Mouse (Mus musculus) fibroblast of lung, adult 2 months (primary cell): ENCODE data around the gene Heyl.
A peak's percentile ranks its signal among the peaks of the same experiment; 100 is the strongest.
"Not testable (repeated sequence)": the region's sequence is repeated elsewhere in the genome, so short reads cannot be mapped to it uniquely, and the experiment has no call there.

ENCODE experiments used
- DNase-seq: peaks from one replicate; pipeline ENCODE4 v3.0.0-alpha.2; 2011; ENCODE audit warnings: low read depth

The Heyl gene

DNA sequence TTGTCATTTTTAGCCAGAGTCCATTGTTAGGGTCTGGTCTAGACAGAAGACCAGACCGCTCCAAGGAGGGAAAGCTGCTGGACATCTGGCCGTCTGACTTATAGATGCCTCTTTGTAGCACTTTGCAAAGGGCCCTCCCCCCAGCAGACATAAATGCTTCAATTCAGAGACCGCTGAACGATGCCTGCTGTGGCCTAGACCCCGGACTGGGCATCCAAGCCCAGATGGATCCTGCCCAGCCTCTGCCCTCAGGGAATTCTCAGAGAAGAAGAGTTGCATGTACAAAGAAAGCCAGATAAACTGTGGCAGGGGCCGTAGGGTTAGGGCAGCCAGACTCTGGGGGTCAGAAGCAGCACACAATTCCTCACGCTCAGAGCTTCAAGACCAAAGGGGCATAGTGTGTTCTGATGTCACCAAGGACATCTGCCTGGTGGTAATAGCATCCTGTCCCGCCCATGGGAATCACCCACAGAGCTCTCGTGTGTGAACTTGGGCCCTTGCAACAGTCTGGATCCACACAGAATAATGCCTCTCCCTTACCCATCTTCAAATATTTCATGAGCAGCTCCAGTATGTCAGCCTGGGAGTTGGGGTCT is 2.6 kb downstream of the Heyl start:
- no peak for DNase-seq

DNA sequence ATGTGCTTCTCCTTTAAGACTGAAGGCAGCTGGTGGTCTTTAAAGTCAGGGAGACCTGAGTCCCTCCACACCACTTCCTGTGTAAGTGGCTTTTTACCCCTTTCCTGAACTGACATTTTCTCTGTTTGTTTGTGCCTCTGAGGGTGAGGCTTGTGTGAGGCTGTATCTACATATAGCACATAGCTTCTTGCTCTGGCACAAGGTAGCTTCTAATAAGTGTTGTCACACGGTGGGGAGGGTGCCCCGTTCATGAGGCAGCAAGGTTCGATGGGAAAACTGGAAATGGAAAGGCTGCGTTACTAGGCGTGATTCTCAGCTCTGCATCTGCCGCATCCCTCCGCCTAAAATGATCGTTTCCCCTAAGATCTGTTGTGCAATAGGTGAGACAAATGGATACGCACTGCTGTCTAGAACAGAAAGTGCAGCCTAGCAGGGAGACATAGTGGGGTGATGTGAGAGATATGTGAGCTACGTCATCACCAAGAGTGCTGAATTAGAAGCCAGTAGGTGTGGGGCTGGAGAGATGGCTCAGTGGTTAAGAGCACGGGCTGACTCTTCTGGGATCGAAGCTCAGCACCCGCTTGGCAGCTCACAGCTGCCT is 3.2 kb downstream of the Heyl start:
- no peak for DNase-seq

DNA sequence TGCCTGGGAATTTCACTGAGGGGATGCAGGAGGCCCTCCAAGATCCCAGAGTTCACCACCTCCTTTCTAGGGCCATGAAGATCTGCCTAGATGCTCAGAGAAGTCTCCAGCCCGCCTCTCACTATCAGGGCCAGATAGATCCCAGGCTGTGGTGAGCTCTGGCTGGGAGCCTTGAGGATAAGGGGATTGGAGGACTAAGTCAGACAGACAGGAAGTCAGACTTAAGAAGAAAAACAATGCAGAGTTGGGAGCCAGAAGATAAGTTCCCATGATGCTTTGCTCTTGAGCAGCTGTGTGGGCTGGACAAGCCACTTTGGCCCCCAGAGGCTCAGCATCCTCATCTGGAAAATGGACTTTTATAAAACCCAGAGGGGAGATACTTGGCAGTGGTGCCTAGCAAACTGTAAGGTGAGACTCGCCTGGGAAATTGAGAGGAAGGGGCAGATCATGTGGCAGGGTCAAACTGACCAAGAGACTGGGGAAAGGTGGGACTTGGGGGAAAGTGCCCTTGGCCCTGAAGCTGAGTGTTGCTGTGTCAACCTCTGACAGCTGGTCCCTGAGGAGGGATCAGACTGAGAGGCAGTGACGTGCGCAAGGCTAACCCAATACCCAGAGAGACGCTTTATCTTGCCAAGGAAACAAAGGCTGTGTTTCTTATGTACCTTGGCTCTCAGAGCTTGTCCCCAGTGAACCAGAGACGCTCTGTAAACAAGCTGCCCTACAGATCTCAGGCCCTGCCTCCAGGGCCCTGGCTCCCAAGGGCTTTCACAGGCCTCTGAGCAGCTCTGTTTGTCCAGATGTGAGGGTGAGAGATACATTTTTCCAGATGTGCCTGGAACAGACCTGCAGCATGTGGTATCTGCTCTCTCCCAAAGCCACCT is 4.3 kb downstream of the Heyl start:
- no peak for DNase-seq

DNA sequence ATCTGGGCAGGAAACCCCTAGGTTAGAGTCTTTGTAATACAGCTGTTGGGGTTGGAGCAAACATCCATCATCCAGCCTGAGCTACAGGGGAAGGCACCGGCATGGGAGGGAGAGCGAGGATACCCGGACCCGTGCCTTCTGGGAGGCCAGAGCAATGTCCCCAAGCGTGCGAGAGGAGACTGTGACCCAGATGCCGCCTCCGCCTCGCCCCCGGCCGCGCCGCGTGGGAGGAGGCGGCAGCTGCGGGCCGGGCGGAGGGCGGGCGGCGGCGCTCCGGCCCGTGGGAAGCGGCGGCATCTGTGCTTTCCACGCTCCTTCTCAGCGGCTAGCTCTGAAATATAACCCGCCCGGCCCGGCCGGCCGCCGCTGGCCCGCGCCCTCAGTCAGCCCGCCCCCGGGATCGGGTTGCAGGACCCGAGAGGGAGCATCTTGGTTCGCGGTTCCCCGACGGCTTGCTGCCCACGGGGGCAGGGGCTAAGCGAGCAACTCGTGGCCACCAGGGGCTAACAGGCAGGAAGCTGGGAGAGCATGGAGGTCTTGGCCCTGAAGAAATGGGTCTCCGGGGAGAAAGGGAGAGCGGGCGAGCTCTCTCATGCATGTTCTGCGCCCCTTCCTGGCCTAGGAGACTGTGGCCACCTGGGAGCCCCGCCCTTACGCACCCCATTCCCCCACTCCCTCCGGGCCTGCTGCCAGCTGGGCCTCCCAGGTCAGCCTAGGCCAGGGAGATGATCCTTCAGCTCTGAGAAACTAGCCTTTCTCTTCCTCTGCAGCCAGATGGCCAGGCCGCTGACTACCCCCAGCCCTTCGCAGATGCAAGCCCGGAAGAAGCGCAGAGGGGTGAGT is 6.2 kb downstream of the Heyl start:
- peak; percentile 74 for DNase-seq

DNA sequence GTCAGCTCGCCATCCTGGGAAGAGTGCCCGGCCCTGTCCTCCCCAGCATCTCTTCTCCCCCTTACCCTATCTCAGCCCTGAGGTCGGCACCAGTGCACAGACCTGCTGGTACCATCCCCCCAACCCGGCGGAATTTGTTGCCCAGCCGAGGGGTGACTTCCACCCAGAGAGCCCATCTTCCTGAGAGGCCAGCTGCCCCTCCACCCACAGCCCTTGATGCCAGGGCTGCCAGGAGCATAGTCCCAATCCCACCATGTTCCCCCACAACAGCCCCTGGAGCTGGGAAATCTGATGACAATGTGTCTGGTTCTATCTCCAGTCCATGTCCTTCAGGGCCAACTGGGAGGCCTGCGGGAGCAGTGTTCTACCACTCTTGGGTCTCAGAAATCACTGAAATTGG is 12.9 kb downstream of the Heyl start:
- DNase-seq = no peak

DNA sequence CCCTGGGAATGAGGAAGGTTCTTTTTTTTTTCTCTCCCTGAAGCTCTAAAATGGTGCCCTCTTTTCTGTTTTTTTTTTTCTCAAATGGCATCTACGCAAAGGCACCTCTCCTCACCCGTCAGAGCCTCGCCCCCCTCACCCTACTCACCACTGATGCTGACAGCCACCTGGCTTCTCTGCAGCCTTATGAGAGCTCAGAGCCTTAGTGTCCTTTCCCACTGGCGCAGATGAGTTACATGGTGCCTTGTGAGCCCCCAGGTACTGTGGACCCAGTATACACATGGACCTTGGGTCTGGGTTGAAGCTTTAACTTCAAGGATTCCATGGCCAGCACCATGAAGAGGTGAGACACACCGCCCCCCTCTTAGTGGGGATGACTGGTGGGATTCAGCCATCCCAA is 13.3 kb downstream of the Heyl start:
- DNase-seq = no peak

DNA sequence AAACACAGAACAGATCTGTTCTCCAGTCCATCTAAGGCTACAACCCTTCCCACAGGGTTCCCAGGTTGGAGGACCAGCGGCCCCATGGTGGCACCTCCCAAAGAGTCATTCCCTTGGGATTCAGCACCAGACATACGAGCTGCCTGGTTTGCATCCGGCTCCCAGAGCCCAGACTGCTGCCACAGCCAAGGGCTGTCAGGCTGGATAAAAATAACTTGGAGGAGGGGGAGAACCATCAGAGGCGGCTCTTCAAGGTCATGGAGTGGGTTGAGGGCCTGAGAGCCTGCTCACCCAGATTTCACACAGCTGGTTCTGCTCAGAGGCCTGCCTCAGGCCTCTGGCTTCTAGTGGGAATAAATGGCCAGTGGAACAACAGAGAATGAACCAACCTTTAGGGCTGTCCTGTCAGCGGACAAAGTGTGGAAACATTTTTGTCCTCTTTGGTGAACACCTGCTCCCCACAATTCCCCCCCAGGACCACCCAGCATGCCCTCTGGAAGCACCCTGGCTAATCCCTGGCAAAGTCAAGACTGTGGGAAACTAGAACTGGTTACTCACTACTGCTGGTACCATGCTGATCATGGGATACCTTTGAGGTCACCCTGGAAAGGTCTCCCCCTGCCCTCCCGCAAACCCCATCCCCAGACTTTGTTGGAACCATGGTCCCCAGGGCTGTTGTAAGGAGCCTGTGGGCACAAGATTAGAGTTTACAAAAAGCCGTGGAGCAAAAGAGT is 14.0 kb downstream of the Heyl start:
- DNase-seq = no peak

DNA sequence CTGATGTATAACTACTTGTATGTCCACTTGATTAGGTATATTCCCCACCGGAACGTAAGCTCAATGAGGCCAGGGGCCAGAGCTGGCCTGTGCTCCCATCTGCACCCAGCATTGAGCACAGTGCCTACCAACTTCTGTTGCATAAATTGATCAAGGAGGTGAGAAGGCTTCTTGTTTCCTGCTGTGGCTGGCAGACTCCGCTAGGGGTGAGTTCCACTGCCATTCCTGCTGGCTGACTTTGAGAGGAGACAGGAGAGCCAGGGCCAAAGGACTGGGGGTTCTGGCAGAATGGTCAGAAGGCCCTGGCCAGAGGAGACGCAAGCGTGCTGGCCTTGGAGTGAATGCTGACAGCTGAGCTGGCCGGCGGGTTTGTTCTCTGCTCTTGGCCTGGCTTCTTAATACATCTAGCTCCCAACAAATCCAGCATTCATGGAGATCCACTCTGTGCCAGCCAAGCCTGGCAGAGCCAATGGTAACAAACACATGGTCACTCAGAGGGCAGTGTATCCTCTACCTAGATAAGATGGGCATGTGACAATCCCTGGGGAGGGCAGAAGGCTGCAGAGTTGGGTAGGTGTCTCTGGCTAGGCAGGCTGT is 15.7 kb downstream of the Heyl start:
- DNase-seq = peak; percentile 88

DNA sequence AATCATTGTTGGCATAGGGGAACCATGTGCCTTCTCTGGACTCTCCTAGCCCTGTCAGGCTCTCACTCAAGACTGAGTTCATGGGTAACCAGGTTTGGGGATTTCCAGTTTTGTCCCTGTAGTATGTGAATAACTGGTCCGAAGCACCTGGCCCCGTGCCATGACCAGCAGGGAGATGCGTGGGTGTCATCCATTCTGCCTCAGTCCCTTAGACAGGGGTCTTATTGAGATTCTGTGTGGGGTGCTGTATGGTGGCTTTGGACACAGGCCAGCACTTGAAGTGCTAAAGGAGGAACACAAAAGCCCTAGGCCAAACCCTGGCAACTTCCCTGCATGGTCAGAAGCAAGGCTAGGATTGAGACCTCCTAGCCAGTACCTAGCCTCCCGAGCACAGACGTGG is 18.9 kb downstream of the Heyl start:
- DNase-seq = no peak

DNA sequence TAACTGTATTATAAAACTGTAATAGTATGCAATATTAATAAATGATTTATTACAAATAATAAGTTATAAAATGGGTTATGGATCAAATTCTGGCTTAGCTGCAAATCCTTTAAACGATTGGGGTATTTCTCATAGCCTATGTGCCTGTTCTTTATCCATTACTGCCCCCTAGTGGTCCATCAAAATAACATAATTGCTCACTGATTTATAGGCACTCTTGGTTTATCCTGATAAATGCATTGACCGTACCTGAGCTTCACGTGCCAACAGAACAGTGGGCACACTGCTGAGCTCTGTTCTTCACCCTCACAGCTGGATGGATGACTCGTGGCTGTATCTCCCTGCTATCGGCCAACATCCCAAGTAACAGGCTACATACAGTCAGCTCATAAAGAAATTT is 21.3 kb downstream of the Heyl start:
- DNase-seq = no peak

DNA sequence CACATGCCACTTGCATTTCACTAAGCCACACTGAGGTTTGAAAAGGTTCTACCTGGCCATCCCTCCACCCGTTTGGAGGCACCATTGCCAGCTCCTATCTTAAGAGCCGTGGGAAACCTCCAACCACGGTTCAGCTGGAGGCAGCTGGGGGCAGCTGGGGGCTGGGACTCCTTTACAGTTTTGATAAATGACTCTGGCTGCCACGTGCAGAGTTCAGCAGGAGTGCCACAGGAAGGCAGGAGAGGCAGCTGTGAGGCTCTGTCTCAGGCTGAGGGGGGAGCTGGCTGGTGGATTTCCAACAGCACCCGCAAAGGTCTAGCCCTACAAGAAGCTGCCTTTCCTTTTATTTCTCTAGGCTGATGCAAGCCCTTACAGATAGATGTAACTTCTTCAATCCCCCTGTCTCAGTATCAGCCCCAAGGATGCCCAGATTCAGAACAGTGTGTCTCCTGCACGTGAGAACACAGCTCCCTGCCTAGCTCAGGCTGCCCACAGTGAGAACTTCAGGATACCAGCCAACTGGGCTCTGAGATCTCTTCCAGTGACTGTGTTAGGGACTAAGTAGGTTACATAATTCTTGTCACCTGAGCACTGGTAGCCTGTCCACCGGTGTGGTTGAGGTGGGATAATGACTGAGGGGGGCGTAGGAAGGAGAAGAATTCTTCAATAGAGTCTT is 26.9 kb downstream of the Heyl start:
- no peak for DNase-seq

DNA sequence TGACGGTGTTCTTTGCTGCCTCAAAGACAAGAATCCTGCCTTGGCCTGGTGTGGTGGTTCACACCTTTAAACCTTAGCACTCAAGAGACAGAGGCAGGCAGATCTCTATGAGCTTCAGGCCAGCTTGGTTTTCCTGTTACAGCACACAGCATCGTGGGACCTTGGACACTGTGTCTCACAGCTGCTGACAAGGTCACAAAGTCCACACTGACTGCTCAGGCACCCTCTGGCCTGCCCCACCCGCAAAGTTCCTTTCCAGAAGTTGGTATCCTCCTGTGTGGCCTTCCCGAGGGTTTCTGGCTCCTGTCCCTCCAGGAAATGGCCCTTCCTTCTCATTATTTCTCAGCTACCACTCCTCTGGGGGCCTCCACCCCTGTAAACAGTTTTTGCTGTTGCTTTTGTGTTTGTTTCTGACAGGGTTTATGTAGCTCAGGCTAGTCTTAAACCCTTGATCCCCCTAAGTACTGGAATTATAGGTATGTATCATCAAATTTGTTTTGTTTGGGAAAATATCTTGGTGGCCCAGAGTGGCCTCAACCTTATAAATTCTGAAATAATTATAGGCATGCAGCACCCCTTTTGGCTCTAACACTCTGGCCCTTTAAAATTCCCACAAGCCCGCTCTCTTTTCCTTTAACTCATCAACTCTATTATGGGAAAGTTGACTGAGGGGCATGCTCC is 28.5 kb downstream of the Heyl start, which contains the start of gene Pabpc4:
Gene Pabpc4 (plus strand): TSS at position 631 of the 681 bp plus-strand sequence.
- DNase-seq = no peak

DNA sequence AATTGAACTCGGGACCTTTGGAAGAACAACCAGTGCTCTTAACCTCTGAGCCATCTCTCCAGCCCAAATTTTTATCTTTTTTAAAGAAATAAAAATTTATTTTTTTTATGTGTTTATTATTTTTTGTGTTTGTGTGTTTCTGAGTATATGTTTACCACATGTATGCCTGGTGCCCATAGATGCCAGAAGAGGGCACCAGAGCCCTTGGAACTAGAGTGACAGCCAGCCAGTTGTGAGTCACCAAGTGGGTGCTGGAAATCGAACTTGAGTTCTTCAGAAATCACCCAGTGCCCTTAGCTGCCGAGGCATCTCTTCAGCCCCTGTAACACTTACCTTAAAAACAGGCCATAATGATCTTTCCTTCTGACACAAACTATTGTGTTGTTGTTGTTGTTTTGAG is 37.7 kb downstream of the Heyl start:
- DNase-seq = no peak

DNA sequence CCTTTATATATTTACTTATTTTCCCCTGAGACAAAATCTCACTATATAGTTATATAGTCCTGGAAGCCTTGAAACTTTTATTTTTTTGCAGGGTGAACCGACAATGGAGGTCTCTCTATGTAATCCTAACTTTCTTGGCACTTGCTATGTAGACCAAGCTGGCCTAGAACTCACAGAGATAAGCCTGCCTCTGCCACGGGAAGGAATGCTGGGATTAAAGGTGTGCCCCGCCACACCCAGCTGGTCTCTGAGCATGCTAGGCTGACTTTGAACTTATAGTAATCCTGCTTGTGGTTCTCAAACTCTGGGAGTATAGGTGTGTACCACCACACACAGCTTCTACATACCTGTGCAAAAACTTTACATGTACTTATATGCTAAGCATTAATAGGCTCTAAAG is 46.8 kb downstream of the Heyl start:
- no peak for DNase-seq

DNA sequence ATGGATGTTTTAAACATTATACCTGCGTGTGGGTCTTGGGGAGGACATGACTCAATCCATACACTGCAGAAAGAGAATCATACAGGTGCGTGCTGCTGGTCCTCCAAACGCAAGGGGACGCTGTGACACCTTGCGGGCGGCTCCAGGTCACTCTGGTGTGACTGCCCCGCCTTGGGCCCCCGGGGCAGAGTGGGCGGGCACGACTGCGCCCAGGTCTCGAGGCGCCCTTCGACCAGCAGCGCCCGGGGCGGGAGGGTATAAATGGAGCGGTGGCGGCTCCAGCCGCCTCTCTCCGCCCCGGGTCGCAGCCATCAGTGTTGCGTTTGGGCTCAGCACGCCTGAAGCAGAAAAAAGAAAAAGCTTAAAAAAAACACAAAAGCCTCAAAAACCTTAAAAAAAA is 49.1 kb downstream of the Heyl start:
- DNase-seq = peak; percentile 70

DNA sequence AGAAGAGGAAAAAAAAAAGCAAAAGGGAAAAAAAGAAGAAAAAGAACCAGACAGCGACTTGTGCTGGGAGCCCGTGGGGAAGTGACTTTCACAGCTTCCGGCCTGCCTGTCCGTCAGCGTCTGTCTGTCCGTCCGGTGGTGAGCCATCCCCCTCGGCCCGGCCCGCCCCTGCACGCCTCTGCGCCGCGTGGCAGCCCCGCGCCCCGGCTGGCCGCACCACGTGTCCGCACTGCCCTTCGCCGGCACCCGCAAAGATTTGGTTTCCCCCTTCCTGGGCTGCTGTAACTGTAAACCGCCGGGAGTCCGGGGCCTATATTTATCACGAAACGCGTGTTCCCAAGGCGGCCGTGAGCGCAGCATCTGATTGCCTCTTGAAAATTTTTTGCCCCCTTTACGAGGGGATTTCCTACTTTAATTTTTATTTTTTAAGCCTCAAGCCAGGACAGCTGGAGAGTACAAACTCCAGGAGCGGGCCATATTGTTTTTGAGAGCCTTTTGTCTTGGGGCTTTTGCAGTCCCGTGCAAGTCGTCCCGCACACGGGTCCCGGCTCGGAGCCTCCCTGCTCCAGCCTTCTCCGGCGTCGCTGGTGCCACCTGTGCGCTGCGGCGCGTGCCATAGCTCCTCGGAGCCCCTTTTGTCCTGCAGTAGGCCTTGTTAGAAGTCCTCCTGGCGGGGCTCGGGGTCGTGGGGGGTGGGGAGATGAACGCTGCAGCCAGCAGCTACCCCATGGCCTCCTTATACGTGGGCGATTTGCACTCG is 49.7 kb downstream of the Heyl start:
- not testable (repeated sequence) for DNase-seq

DNA sequence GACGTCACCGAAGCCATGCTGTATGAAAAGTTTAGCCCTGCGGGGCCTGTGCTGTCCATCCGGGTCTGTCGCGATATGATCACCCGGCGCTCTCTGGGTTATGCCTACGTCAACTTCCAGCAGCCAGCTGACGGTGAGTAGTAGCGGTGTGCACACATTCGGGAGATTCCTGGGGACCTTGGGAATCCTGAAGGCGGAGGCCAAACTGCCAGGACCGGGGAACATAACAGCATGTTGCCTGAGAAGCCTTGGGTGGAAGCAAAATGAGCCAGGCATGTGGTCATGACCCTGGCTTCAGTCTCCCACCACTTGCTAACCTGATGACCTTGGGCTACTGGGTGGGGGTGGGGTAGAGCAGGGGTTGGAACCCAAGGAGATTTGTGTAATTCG is 50.3 kb downstream of the Heyl start:
- not testable (repeated sequence) for DNase-seq

DNA sequence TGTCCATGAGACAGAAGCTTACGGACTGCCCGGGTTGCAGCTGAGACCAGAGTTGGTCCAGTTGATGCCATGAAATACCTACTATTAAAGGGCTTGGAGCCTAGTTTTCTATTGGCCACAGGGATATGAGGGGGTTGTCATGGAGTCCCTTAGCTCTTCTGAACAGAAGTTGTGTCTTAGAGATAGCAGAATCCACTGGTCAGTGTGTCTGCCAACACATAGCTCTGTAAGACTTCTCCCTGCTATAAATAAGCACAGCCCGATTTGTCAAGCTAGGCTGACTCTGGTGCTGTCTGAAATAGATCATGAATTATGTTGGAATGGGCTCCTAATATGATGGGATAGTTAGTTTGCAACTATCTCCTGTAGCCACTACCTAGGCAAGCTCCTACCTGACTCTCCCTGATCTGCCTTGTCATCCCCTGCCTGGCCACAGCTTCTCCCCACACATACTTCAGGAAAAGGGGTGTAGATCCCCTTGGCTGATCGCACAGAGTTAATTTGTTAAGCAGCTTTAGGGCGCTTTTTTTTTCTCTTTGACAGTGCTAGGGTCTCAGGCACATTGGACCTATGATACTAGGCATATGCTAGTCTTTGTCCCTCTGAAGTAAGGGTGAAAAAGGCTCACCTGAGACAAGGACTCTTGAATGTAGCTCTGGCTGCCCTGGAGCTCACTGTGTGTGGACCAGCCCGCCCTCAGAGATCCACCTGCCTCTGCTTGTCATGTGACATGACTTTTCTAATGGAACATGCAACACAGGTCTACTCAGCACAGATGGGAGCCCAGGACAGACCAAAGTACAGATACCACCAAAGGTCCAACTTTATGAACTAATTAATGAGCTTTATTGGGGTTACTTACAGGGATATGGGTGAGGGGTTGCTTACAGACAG is 51.6 kb downstream of the Heyl start:
- no peak for DNase-seq
